Mouse (Mus musculus): Measurements from ENCODE around the gene Tfe3. TPM values are rescaled to one million over a fixed set of nuclear protein-coding genes. Genes with fewer than 3 reads are reported as not detected.
"Not testable (repeated sequence)": the region's sequence is repeated elsewhere in the genome, so short reads cannot be mapped to it uniquely, and the experiment has no call there.

The Tfe3 gene
- 37.6 and 39.1 TPM in 2 replicates for polyA plus RNA-seq (2016; fragmentation: Nextera tagmentation; extraction: Ambion mirVana)

GRCm38 (mm10) chrX:7762137-7762920, at the start of gene Tfe3:
TSS of gene Tfe3 (plus strand) at chrX:7762560.
- H3K27ac ChIP-seq (replicated peaks) = peak within 1 kb of the TSS; percentile 42; the same call in 1 of the 2 replicates

DNA sequence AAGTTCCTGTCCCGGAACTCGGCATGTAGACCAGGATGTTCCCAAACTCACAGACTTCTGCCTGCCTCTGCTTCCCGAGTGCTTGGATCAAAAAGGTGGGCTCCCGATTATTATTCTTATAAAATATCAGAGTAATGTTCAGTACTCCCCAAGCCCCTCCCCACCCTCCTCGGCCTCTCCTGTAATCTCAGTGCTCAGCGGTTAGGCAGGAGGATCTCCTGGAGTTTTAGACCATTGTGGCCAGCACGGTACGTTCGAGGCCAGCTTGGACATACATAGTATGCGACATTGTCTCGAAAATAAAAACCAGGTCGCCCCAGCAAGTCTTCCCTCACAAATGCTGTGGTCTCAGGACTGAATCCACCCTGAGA, 48.6 kb upstream of the Tfe3 start:
- H3K36me3 ChIP-seq; ATAC-seq (ENCODE audit: low FRiP score, low read depth); H3K4me1 ChIP-seq; H3K27me3 ChIP-seq; H3K9me3 ChIP-seq: not testable (repeated sequence)
- Histone ChIP-seq H3K4me2 (replicated peaks) (peak overlapping the region; percentile 50), H3K27ac (replicated peaks) (0 out of 2 replicates have a peak overlapping the region, but pooled peaks have one; percentile 39), H3K9ac (replicated peaks) (peak overlapping the region; percentile 37; the same call in 1 of the 2 replicates), H3K4me3 (peak overlapping the region; percentile 34)
- 32% methylated on average over 6 of the region's 12 CpGs for WGBS

More at GRCm38 (mm10) chrX:7762137-7762920, at the start of gene Tfe3:
- WGBS = 35% methylated on average over 38 of the region's 38 CpGs
- peaks cover 18% of the 10 kb centered on the region; the same call in 1 of the 2 replicates for H3K4me1 ChIP-seq
- H3K4me3 ChIP-seq = peak within 1 kb of the TSS; percentile 66
- H3K27me3 ChIP-seq = no peaks in the 10 kb centered on the region
- peak within 1 kb of the TSS; percentile 63 for H3K4me2 ChIP-seq (replicated peaks)
- ATAC-seq (ENCODE audit: low FRiP score, low read depth) = peak; percentile 94
- H3K9ac ChIP-seq (replicated peaks) = peak within 1 kb of the TSS; percentile 59
- no peaks in the 10 kb centered on the region for H3K9me3 ChIP-seq
- H3K36me3 ChIP-seq = peaks cover 5% of the 10 kb centered on the region

DNA sequence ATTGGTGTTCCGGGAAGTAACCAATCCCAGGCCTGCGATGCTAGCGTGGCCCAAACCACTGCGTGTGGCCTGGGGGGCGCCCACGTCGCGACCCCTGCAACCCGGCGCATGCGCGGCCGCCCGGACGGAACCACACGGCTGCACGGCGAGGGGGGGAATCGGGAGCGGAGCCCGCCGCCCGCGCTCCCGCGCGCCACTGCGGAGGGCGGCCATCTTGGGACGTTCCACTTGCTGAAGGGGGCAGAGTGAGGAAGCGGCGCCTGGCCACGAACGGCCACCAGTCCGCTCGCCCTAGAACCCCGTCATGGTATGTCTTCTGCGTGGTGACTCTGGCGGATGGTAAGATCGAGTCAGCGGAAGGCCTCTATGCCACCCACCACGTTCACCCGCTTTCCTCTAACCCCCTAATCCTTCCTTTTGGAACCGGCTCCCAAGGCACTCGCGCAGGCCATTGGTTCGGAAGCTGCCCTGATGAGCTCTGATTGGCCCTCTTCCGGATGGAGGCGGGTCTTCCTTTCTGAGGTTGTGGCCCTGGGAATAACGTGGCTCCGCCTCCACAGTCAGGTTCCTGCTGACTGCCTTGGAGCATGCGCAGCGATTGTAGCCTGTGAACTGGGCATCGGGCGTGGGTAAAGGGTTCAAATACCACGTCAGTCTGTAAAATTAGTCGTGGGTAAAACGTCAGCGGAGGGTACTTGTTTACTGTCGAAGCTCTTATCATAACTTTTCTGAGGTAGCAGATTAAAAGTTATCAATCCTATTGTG, 48.0 kb upstream of the Tfe3 start, which contains the start of gene Wdr45:
Gene Wdr45 (plus strand): TSS at position 199 of the 765 bp plus-strand sequence.
- not testable (repeated sequence) for H3K4me1 ChIP-seq, H3K9me3 ChIP-seq, H3K27me3 ChIP-seq, H3K36me3 ChIP-seq
- Histone ChIP-seq H3K4me2 (replicated peaks) (peak within 1 kb of the TSS; percentile 50), H3K9ac (replicated peaks) (peak within 1 kb of the TSS; percentile 37; the same call in 1 of the 2 replicates), H3K4me3 (peak within 1 kb of the TSS; percentile 34), H3K27ac (replicated peaks) (0 out of 2 replicates have a peak within 1 kb of the TSS, but pooled peaks have one; percentile 39)
- WGBS = 16% methylated on average over 53 of the region's 60 CpGs
- ATAC-seq (ENCODE audit: low FRiP score, low read depth) = peak; percentile 98

DNA sequence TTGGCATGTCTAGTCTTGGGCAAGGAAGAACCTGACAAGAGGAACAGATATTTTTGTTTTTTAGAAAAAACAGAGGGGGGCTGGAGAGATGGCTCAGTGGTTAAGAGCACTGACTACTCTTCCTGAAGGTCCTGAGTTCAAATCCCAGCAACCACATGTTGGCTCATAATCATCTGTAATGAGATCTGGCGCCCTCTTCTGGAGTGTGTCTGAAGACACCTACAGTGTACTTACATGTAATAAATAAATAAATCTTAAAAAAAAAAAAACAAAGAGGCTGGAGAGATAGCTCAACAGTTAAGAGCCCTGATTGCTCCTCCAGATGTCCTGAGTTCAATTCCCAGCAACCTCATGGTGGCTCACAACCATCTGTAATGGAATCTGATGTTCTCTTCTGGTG, 46.3 kb upstream of the Tfe3 start:
- not testable (repeated sequence) for H3K36me3 ChIP-seq; H3K4me3 ChIP-seq; H3K4me2 ChIP-seq (replicated peaks); ATAC-seq (ENCODE audit: low FRiP score, low read depth); H3K9ac ChIP-seq (replicated peaks); H3K27me3 ChIP-seq; H3K9me3 ChIP-seq; H3K27ac ChIP-seq (replicated peaks); H3K4me1 ChIP-seq
- WGBS = 32% methylated on average over 1 of the region's 1 CpGs

DNA sequence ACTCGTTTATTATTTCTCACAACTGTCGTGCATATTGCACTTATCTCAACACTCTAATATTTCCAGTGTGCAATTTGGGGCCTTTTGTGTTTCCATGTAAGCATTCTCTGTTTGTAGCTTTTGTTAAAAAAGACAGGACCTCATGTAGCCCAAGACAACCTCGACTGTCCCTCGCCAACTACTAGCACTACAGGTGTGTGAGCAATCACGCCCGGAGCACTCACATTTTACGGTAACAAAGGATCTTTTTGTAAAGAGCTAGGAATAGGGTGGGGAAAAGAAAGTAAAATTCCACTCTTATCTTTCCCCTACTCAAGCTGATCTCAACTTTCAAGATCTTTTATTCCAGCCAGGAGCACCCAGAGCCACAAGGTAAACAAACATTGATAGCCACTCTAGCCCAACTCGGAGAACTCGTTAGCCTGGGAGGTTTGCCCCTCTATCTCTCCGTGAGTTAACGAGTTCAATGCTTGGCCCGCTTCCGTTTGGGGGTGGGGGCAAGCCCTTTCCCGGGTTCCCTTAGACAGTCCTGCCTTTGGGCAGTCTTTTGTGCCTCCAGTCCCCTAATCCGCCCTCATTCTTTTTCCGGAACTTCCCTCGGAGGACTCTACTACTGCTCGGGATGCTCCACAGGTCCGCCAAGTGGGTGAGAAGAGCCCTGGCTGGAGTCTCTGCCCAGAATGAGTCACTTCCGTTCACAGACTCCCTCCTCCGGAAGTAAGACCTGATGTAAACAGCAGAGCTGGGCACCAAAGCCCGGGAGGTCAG, 40.7 kb upstream of the Tfe3 start, which contains the start of gene Gm45208:
Gene Gm45208 (plus strand): TSS at position 732 of the 768 bp plus-strand sequence.
- WGBS = 23% methylated on average over 22 of the region's 22 CpGs
- Histone ChIP-seq H3K4me2 (replicated peaks) (peak within 1 kb of the TSS; percentile 59), H3K4me1 (peaks cover 4% of the 10 kb centered on the region; the same call in 1 of the 2 replicates), H3K9ac (replicated peaks) (peak within 1 kb of the TSS; percentile 59), H3K27ac (replicated peaks) (peak within 1 kb of the TSS; percentile 90), H3K9me3 (no peaks in the 10 kb centered on the region), H3K27me3 (no peaks in the 10 kb centered on the region), H3K36me3 (peaks cover 13% of the 10 kb centered on the region; the same call in 1 of the 2 replicates), H3K4me3 (peak within 1 kb of the TSS; percentile 57)
- peak; percentile 87 for ATAC-seq (ENCODE audit: low FRiP score, low read depth)

DNA sequence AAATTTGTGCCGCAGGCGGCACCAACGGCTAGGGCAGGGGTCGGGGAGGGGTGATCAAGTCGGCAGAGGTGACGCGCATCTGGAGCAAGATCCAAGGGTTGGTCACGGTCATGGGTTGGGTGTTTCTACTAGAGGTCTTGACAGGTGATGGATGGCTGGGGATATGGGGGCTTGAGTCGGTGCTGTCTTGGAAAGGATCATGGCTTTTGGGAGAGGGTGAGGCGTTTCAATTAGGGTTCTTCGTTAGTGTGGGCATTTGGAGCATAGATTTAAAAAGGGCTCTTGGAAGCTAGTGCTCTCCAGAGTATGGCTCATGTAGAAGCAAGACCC, 40.1 kb upstream of the Tfe3 start:
- no peaks in the 10 kb centered on the region for H3K27me3 ChIP-seq
- peaks cover 4% of the 10 kb centered on the region; the same call in 1 of the 2 replicates for H3K4me1 ChIP-seq
- 20% methylated on average over 11 of the region's 11 CpGs for WGBS
- no peaks in the 10 kb centered on the region for H3K9me3 ChIP-seq
- no peak; the same call in 1 of the 2 replicates for ATAC-seq (ENCODE audit: low FRiP score, low read depth)
- H3K4me2 ChIP-seq (replicated peaks) = peak overlapping the region; percentile 59
- H3K9ac ChIP-seq (replicated peaks) = peak overlapping the region; percentile 59
- peak overlapping the region; percentile 57 for H3K4me3 ChIP-seq
- 0 out of 2 replicates have a peak overlapping the region, but pooled peaks have one; percentile 90 for H3K27ac ChIP-seq (replicated peaks)
- peaks cover 16% of the 10 kb centered on the region; the same call in 1 of the 2 replicates for H3K36me3 ChIP-seq

- WGBS = 36% methylated on average over 4 of the region's 4 CpGs
- H3K36me3 ChIP-seq = peaks cover 16% of the 10 kb centered on the region; the same call in 1 of the 2 replicates
Measured at GRCm38 (mm10) chrX:7722691-7723090, 39.7 kb upstream of the Tfe3 start.

DNA sequence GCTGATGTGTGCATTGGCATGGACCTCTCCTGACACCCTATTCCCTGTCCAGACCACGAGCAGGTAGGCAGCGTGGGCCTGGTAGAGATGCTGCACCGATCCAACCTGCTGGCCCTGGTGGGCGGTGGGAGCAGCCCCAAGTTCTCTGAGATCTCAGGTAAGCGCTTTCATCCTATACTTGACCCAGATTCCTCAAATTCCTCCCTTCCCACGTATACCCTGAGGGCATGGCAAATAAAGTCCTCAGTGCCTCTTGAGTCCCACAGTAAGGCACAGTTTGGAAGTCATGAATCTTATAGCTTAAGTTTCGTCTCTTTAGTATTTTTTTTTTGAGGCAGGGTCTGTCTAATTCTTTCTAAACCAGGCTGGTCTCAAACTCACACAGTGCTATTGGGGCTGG, 38.2 kb upstream of the Tfe3 start:
- no peak for ATAC-seq (ENCODE audit: low FRiP score, low read depth)
- H3K4me3 ChIP-seq = no peak overlapping the region
- no peak overlapping the region for H3K27ac ChIP-seq (replicated peaks)
- H3K36me3 ChIP-seq = peaks cover 16% of the 10 kb centered on the region; the same call in 1 of the 2 replicates
- H3K4me2 ChIP-seq (replicated peaks) = no peak overlapping the region
- H3K27me3 ChIP-seq = no peaks in the 10 kb centered on the region
- 82% methylated on average over 7 of the region's 7 CpGs for WGBS
- H3K4me1 ChIP-seq = peaks cover 10% of the 10 kb centered on the region; the same call in 1 of the 2 replicates
- no peaks in the 10 kb centered on the region for H3K9me3 ChIP-seq
- no peak overlapping the region for H3K9ac ChIP-seq (replicated peaks)

More at GRCm38 (mm10) chrX:7722691-7723090, 39.7 kb upstream of the Tfe3 start:
- Histone ChIP-seq H3K27ac (replicated peaks) (no peak overlapping the region), H3K4me3 (peak overlapping the region; percentile 57), H3K27me3 (no peaks in the 10 kb centered on the region), H3K4me2 (replicated peaks) (peak overlapping the region; percentile 59), H3K9ac (replicated peaks) (peak overlapping the region; percentile 59; the same call in 1 of the 2 replicates), H3K4me1 (peaks cover 7% of the 10 kb centered on the region; the same call in 1 of the 2 replicates), H3K9me3 (no peaks in the 10 kb centered on the region)
- ATAC-seq (ENCODE audit: low FRiP score, low read depth) = no peak

DNA sequence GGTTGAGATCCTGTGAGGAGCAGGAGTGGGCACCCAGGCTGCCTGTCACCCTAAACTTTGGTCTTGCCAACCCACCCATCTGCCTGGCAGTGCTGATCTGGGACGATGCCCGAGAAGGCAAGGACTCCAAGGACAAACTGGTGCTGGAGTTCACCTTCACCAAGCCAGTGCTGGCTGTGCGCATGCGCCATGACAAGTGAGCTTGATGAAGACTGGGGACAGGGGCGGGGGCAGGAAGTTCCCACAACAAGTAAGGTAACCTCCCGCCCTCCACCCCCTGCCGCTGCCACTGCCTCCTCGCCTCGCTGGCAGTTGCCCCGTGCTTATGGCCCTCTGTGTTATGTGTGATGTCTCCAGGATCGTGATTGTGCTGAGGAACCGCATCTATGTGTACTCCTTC, 36.5 kb upstream of the Tfe3 start:
- Histone ChIP-seq H3K9me3 (no peaks in the 10 kb centered on the region), H3K4me1 (peaks cover 13% of the 10 kb centered on the region; the same call in 1 of the 2 replicates), H3K27ac (replicated peaks) (no peak overlapping the region), H3K4me2 (replicated peaks) (no peak overlapping the region), H3K4me3 (no peak overlapping the region), H3K9ac (replicated peaks) (no peak overlapping the region), H3K27me3 (no peaks in the 10 kb centered on the region), H3K36me3 (peaks cover 16% of the 10 kb centered on the region; the same call in 1 of the 2 replicates)
- 88% methylated on average over 12 of the region's 12 CpGs for WGBS
- no peak for ATAC-seq (ENCODE audit: low FRiP score, low read depth)

DNA sequence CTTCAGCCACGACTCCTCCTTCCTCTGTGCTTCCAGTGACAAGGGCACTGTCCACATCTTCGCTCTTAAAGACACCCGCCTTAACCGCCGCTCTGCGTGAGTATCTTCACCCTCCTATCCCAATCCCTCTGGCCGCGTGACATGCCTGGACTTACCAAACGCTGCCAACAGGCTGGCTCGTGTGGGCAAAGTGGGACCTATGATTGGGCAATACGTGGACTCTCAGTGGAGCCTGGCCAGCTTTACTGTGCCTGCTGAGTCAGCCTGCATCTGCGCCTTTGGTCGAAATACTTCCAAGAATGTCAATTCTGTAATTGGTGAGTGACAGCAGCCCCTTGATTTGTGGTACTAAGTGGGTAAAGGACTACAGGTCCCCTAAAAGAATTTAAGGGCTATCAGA, 35.2 kb upstream of the Tfe3 start:
- H3K9me3 ChIP-seq = no peaks in the 10 kb centered on the region
- H3K27ac ChIP-seq (replicated peaks) = no peak overlapping the region
- no peak for ATAC-seq (ENCODE audit: low FRiP score, low read depth)
- peaks cover 16% of the 10 kb centered on the region; the same call in 1 of the 2 replicates for H3K36me3 ChIP-seq
- 92% methylated on average over 13 of the region's 13 CpGs for WGBS
- H3K27me3 ChIP-seq = no peaks in the 10 kb centered on the region
- no peak overlapping the region for H3K9ac ChIP-seq (replicated peaks)
- H3K4me3 ChIP-seq = no peak overlapping the region
- H3K4me2 ChIP-seq (replicated peaks) = no peak overlapping the region
- H3K4me1 ChIP-seq = peaks cover 13% of the 10 kb centered on the region; the same call in 1 of the 2 replicates
